Mouse (Mus musculus) small intestine, adult 2 months (tissue): ENCODE data around the gene 9130019O22Rik. TPM values are rescaled to one million over a fixed set of nuclear protein-coding genes. Genes with fewer than 3 reads are reported as not detected.
A peak's percentile ranks its signal among the peaks of the same experiment; 100 is the strongest.
"Not testable (repeated sequence)": the region's sequence is repeated elsewhere in the genome, so short reads cannot be mapped to it uniquely, and the experiment has no call there.

Experiments used
- H3K27ac ChIP-seq: fragments of 200-500 bp; 2 replicates; pipeline ENCODE4 v1.5.1; 2012; ENCODE audit warnings: low read depth, low read length, control low read depth, inconsistent platforms; ENCODE audit not compliant: insufficient read depth
- H3K27me3 ChIP-seq: fragments of 200-500 bp; 2 replicates; pipeline ENCODE4 v1.6.1; 2012; ENCODE audit warnings: mild to moderate bottlenecking, moderate library complexity, low read length, inconsistent platforms; ENCODE audit not compliant: control insufficient read depth, insufficient read depth
- H3K36me3 ChIP-seq: fragments of 200-500 bp; 2 replicates; pipeline ENCODE4 v1.6.1; 2012; ENCODE audit warnings: mild to moderate bottlenecking, low read length, control low read depth, inconsistent platforms; ENCODE audit not compliant: control insufficient read depth, insufficient read depth
- H3K4me1 ChIP-seq: fragments of 200-500 bp; 2 replicates; pipeline ENCODE4 v1.6.1; 2012; ENCODE audit warnings: low read length, inconsistent platforms, mixed read lengths; ENCODE audit not compliant: control insufficient read depth, insufficient read depth, insufficient read length
- H3K4me3 ChIP-seq: fragments of 200-500 bp; 2 replicates; pipeline ENCODE4 v1.5.1; 2012; ENCODE audit warnings: low read depth, mild to moderate bottlenecking, control low read depth, inconsistent platforms, low read length, moderate library complexity
- CTCF ChIP-seq: fragments of 200-500 bp; IDR thresholded peaks from 2 replicates; pipeline ENCODE4 v1.5.1; 2012; ENCODE audit warnings: low read depth, mild to moderate bottlenecking, control low read depth, inconsistent platforms, low read length, moderate library complexity, mixed read lengths; ENCODE audit not compliant: insufficient replicate concordance, insufficient read length; ENCODE audit errors: extremely low read depth
- POLR2A ChIP-seq: fragments of 200-500 bp; IDR thresholded peaks from 2 replicates; pipeline ENCODE4 v1.6.1; 2012; ENCODE audit warnings: low read depth, mild to moderate bottlenecking, control low read depth, inconsistent platforms, low read length, moderate library complexity
- WGBS: fragments of 180-500 bp; shearing (Covaris S2); methylation state at CpG from one replicate; pipeline ENCODE4 v1.1.7; 2018; 5-methylcytosine and 5-hydroxymethylcytosine counted together
- polyA plus RNA-seq: library from polyadenylated mRNA; depleted of rRNA; stranded (reverse); fragments of >200 nt; gene quantifications from 2 replicates; pipeline ENCODE4 v1.2.3, GENCODE M21; 2012

9130019O22Rik gene
- polyA plus RNA-seq, 1 experiment, result 7.3 TPM

GRCm38 (mm10) chr7:127411418-127411817 lies 24.5 kb upstream of the 9130019O22Rik start:
- TF ChIP-seq POLR2A, result no peak
- TF ChIP-seq CTCF, result no peak
- H3K27ac ChIP-seq, result no peak overlapping the region
- WGBS, result 82% methylated on average over 2 of the region's 2 CpGs
- no peaks in the 10 kb centered on the region for H3K36me3 ChIP-seq
- H3K4me1 ChIP-seq, result peaks cover 2% of the 10 kb centered on the region; the same call in 1 of the 2 replicates
- no peaks in the 10 kb centered on the region for H3K27me3 ChIP-seq
- H3K4me3 ChIP-seq, result no peak overlapping the region

GRCm38 (mm10) chr7:127406002-127406987 lies 19.3 kb upstream of the 9130019O22Rik start, which contains the start of gene Zfp764:
Zfp764 (minus strand) TSS chr7:127406822.
- peak within 1 kb of the TSS; percentile 82 for H3K4me3 ChIP-seq

GRCm38 (mm10) chr7:127404101-127404500 lies 17.1 kb upstream of the 9130019O22Rik start:
- not testable (repeated sequence) for H3K27me3 ChIP-seq, H3K4me3 ChIP-seq, H3K27ac ChIP-seq, H3K36me3 ChIP-seq
- 98% methylated on average over 6 of the region's 6 CpGs for WGBS
- peaks cover 12% of the 10 kb centered on the region for H3K4me1 ChIP-seq

More at GRCm38 (mm10) chr7:127406002-127406987, 19.3 kb upstream of the 9130019O22Rik start, which contains the start of gene Zfp764:
- not testable (repeated sequence) for H3K36me3 ChIP-seq, H3K27me3 ChIP-seq, H3K4me1 ChIP-seq
- H3K27ac ChIP-seq, result peak within 1 kb of the TSS; percentile 80
- 1% methylated on average over 40 of the region's 40 CpGs for WGBS
- TF ChIP-seq CTCF, result peak; percentile 76

GRCm38 (mm10) chr7:127402980-127403379 lies 16.0 kb upstream of the 9130019O22Rik start:
- WGBS, result 57% methylated on average over 2 of the region's 2 CpGs
- Histone ChIP-seq H3K4me3 (no peak overlapping the region), H3K36me3 (peaks cover 1% of the 10 kb centered on the region; the same call in 1 of the 2 replicates), H3K4me1 (peaks cover 12% of the 10 kb centered on the region), H3K27me3 (no peaks in the 10 kb centered on the region), H3K27ac (no peak overlapping the region)
- no peak for TF ChIP-seq CTCF
- no peak for TF ChIP-seq POLR2A

GRCm38 (mm10) chr7:127400355-127400754 lies 13.4 kb upstream of the 9130019O22Rik start:
- no peak for TF ChIP-seq CTCF
- no peak for TF ChIP-seq POLR2A
- peaks cover 9% of the 10 kb centered on the region for H3K4me1 ChIP-seq
- H3K27me3 ChIP-seq, result no peaks in the 10 kb centered on the region
- H3K4me3 ChIP-seq, result no peak overlapping the region
- H3K27ac ChIP-seq, result peak overlapping the region; percentile 59
- peaks cover 1% of the 10 kb centered on the region; the same call in 1 of the 2 replicates for H3K36me3 ChIP-seq
- WGBS, result 25% methylated on average over 3 of the region's 3 CpGs

- peak overlapping the region; percentile 41 for H3K4me3 ChIP-seq
- peak overlapping the region; percentile 64 for H3K27ac ChIP-seq
- no peak for TF ChIP-seq POLR2A
- no peak for TF ChIP-seq CTCF
- H3K27me3 ChIP-seq, result no peaks in the 10 kb centered on the region
- H3K4me1 ChIP-seq, result peaks cover 11% of the 10 kb centered on the region
- 1% methylated on average over 7 of the region's 7 CpGs for WGBS
- peaks cover 8% of the 10 kb centered on the region for H3K36me3 ChIP-seq
Measured at GRCm38 (mm10) chr7:127393944-127394333, 7.0 kb upstream of the 9130019O22Rik start.

GRCm38 (mm10) chr7:127393157-127393943 lies 6.4 kb upstream of the 9130019O22Rik start, which contains the start of gene E430018J23Rik:
E430018J23Rik (minus strand) TSS chr7:127393629.
- Histone ChIP-seq H3K4me1 (peaks cover 11% of the 10 kb centered on the region), H3K27ac (peak within 1 kb of the TSS; percentile 92), H3K27me3 (no peaks in the 10 kb centered on the region), H3K4me3 (peak within 1 kb of the TSS; percentile 87), H3K36me3 (peaks cover 8% of the 10 kb centered on the region)
- TF ChIP-seq POLR2A, result no peak; the same call in 1 of the 2 replicates
- TF ChIP-seq CTCF, result no peak
- WGBS, result under 1% methylated on average over 45 of the region's 45 CpGs
